Mouse (Mus musculus): ENCODE data around the gene Pde4d.

The Pde4d gene

DNA sequence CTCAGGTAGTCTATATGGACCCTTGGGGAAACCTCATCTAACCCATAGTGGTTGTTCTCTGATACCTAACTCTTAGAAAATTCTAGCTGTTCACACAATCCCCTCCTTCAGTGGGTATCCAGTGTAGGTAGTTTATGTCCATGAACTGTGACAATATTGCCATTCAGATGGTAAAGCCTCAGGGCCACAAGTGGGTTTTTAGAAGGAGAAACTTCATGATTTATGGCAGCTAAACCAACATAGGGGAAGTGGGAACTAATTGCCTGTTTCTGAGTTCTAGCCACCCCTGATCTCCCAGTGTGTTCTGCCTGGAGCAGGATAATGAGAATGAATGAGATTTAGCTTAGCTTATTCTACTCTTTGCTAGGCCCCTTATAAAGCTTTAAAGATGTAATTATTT is 43.1 kb downstream of the Pde4d start:
- no peak for DNase-seq

DNA sequence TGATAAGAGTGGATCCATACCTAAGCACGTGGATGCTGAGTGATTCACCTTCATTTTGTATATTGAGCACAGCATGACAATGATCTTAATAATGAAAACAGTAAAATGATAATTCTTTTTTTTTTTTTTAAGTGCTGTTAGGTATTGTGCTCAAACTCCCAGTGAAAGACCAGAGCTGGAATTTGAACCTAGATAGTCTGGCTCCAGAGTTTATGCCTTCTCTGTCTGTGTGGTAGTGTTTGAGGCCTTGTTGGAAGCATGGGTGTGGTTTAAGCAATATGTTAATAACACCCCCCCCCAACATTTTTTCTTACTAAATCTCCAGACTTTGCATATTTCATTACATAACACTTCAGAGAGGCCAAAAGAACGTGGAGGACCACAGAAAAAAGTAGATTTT is 44.6 kb downstream of the Pde4d start:
- DNase-seq, result no peak

DNA sequence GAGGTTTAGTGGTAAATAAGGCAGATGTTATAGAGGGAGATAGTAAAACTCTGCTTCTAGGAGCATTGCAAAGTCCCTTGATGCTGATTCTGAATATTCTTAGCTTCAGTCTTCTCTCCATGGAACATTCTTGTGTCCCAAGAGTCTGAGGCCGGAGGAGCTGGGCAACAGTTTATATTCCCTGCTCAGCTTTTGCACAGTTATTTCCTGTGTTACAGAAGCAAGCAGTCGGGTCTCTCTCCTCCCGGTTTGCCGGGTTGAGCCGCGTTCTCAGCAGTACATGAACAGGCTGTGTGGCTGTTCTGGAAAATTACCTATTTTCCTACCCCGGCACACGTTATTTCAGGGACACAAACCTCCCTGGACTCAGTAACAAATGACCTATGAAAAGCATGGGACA is 48.0 kb downstream of the Pde4d start:
- DNase-seq, result no peak

DNA sequence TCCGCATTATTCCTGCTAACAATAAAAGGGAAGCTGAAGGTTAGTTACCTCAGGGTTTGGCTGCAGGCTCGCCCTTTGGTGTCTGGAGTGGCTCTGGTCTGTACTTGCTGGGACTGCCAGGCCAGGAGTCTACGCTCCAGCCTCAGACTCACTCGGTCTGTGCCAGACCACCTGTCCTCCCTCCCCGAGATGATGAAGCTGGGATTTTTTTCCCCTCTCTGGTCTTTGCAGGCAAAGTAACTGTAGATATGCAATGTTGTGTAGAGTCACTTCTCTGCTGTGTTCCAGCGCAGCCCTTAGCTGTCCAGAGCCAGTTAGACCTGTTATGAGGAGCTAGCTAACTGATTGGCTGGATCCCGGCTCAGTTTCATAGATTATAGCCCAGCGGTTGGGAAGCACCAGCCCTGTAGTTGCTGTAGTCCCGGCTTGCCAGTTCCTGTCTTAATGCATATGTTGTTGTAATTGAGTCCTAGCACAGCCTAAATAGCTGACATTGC is 48.5 kb downstream of the Pde4d start:
- no peak for DNase-seq

DNA sequence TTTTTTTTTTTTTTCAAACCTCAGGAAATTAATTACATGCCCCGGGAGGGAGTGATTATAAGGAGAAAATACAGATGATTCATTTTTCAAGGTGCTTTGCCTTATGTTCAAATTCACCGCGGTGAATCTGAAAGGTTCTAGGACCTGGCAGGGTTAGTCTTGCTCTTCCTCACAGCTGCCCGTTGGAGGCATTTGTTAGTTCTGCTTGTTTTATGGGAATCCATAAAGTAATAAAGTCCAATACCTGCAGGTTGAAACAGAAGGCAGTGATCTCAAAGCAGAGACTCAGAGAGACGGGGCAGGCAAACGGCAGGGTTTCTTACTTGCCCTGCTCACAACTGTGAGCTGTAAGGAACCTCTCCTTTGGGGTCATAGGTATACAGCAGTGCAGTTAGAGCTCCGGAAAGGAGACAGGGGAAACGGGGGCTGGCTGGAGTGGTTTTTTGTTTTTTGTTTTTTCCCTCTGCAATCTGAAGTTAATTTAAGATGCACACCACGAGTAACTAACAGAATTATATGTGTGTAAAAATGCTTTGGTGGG is 49.1 kb downstream of the Pde4d start:
- DNase-seq, result no peak

DNA sequence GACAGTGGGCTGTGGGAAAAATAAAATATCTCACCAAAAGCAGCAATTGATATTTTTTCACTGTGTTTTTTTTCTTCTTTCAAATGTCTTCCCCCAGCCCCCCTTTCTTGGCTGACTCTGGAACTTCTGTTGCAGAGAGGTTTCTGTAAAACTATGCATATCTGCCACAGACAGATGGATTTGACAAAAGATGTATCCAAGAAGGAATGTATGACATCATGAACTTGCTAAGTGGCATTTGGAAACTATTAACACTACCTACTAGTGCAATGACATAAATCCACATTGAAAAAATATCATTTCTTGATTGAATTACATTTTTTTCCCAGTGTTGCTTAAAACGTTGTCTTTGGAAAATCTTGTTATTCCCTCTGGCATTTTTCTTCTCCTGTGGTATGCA is 51.6 kb downstream of the Pde4d start:
- DNase-seq, result no peak

DNA sequence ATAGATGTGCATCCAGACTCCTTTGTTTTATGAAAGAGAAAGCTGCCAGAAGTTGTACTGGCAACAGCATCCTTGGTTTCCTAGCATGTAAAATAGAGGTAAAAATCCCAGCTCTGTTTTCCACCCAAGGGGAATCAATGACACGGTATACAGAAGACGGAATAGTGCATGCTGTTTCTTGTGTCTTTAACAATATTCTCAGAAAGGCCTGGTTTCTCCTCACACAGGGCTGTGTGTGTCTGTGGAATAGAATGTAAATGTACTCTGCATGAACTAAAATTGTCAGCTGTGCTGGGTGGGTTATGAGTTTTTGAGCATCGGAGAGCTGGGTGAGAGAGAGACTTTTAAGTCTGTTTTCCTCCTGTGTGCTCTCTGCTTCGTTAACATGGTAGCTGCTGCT is 74.8 kb downstream of the Pde4d start:
- no peak for DNase-seq

DNA sequence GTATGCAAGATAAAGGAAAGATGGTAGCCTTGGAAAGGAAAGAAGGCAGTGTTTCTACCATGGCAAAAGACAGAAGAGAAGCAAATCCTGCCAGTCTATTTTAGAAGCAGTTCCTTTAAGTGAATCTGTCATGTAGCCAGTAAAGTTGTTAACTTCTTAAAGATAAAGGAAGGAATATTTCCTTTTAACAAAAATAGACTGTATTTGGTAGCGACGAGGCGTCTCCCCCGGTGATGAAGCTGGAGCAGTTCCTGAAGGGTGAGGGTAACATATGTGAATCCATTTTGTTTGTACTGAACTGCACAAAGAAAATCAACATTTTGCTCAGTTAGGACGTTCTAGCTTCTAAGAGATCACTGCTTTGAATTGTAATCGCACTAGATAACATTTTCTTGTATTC is 75.2 kb downstream of the Pde4d start:
- DNase-seq, result no peak

DNA sequence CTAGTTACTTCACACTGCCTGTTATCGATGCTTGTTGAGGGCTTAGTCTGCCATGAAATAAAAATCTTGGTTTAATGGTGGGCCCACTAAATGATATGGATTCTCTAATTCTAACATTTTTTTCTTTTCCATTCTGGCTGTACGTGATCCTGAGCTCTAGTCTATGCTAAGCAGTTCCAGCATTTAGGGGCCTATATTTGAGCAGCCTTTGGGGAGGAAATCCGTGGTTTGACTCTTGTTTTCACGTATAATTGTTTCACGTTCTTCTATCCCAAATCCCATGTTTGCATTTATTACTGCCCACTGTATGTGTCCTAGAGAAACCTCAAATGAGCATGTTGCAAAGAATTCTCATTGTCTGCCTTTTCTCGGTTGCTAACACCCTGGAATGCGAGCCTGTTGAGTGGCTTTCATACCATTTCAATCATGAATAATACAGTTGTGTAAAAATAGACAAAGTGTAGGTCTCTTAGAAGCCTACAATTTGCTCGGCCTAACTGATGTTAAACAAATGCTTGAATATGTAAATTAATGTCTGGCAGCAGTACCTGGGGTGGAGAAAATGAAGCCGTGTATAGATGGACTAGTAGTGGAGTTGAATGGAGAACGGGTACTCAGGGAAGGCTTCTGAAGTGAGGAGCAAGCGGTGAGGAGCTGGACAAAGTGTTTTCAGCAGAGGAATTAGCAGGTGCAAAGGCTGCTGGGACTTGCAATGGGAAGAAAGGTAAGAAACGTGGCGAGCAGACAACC is 76.7 kb downstream of the Pde4d start:
- DNase-seq, result no peak

DNA sequence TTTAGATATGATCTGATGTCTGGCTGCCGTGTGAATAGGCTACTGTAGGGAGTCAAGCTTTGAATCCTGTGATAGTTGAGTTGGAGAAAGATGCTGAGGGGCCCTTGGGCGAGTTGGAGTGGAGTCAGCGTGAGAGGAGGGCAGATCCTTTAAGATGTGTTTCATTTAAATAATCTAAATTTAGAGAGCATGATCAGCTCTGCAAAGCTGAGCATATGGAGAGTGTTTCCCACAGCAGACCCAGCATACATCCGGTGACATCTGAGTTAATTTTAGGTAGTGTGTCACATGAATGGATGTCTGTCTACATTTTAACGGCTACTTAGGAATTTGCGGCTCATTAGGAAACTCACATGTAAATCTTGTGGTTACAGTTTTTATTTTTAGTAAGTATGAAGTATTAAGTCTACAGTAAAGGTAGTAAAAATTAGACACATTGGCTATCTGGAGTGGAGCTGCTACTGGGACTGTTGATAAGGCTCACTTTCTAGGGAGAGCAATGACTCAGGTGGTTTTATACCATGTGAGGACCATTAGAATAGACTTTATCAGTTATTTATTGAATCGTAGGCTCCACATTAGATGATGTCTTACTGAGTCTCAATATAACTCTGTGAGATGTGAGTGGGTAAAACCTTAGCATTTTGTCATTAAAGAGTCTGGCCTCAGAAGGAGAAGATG is 77.5 kb downstream of the Pde4d start:
- no peak for DNase-seq

DNA sequence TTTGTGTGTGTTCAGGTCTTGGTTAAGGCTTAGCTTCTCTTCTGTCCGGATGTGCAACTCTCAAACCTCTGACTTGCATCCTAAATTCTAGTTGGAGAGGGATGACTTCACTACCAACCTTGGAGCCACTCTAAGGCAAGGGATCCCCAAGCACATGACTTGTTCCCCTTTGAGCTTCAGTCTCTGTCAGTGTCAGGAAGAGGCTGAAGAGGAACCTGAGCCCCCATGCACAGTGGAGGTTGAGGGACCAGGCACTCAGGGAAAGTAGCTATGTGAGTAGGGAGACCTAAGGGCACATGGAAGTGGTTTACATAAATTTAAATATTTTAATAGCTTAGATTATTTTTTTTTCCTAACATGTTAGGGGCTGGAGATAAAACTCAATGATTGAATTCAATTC is 78.6 kb downstream of the Pde4d start:
- no peak for DNase-seq

DNA sequence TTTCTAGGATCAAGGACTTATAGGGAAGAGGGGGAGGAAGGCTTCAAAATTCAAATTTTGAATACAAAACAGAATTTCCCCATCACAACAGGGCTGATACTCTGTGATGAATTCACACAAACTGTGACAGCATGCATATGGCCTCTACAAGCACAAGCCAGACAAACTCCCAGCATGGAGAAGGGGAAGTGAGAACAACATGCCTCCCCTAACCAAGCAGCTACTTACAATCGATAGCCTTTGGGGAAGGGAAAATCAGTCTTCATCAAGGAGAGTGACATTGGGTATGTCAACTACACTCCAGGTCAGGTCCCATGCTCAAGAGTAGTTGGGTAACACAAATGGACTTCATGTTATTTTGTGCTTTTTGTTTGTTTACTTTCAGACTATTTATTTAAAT is 83.1 kb downstream of the Pde4d start:
- DNase-seq, result no peak

DNA sequence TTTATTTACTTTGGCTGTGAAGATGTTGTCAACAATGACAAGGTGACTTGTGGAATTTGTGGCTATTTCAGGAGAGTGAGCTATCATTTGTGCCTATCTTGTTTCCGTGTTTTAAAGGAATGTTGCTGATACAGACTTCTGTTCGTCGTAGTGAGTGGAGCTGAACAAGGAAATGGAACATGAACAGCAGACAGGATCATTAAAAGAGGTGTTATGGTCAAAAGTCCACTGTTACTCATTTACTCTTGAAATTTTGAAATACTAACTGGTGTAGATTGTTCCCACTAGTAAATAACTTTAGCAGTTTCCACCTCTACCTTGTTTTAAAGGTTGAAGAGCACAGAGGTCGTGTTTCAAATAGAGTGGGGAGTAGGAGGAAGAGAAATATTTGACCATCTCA is 86.7 kb downstream of the Pde4d start:
- DNase-seq, result no peak

DNA sequence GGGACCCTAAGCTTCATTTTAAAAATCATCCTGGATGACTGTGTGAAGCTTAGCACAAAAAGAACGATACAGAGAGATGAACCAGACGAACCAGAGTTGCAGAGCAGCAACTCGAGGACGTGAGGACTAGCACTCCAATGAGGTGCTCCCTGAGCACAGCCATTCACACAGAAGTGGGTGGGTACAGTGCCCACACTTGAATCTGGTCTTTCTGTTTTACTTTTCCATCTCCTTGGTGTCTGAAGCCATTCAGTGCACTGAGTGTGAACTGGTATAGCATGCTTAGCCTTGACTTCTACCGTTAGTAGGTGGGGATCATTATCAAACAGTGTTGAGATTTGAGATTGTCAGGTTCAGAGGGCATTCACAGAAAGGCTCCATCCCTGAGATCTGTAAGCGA is 87.2 kb downstream of the Pde4d start:
- no peak for DNase-seq

DNA sequence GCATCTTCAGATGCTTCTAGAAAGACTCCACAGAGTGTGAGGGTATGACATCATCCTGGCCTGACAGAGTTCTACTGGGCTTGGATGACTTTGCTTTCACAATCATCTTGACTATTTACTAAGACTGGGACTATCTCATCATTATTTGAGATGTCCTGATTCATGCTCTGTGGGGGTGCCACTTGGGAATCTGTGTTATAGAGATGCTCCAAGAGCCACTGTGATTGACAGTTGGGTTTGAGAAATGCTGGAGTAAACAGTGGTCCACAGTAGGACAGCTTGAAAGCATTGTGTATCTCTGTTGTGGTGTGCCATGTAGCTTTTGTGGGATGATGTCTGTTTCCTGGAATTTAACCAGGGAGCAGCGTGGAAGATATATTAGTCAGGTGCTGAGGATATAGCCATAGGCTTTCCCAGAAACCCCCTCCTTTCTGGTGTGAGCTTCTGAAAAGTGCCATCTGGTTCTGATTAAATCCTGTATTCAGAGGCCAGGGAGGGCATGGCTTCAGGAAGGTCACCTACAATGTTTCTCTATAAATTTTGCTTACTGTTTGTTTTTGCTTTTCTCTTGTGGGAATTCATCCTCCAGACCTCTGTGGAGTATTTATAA is 89.1 kb downstream of the Pde4d start:
- no peak for DNase-seq

DNA sequence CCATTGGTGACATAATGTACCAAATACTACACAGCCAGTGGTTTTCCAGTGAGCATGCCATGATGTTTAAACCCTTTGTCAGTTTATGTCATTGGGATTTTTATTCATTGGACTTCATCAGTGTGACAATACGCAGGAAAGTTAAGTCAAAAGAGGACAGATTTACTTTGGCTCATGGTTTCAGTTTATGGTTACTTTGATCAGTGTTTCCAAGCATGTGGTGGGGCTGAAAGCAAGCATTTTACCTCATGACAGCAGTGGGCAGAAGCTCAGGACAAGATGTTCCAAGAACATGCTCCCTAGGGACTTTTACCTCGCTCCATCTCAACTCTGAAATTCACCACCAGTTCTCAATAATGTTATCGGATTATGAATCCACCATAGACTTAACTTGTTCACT is 91.7 kb downstream of the Pde4d start:
- DNase-seq, result no peak

DNA sequence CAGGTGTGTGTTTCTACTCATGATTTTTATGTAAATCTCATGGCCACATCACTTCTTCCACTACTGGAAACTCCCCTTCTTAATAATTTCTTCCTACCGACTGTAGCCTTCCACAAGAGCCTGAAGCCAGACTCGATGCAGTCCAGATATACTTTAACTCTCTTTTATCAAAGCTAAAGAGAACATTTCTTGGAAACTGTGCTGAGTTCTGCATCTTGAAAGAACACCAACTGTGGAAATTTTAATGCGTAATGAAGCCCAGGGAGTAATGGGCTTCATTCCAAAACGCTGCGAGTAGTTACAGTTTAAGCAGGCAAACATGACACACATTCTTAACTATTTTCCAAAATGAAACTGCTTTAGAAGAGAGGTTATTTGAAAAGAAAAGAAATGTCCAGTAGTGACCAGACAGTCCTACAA is 92.6 kb downstream of the Pde4d start:
- DNase-seq, result no peak

DNA sequence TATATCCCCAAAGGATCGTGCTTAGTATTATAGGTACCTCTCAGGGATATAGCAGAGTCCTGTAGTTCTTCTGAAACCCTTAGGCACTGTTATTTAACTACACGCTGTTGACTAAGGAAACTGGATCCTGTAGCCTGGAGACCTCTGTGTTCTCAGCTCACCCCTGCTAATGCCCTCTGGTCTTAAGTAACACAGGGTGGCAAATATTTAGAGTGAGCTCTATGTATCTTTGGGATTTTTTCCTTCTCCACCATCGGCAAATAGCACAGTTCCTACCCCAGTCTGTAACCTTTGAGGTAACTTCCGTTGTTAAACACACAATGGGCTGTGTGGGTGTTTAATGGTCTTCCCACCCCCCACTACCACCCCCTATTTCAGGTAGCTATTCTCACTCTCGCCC is 102.5 kb downstream of the Pde4d start:
- DNase-seq, result no peak

DNA sequence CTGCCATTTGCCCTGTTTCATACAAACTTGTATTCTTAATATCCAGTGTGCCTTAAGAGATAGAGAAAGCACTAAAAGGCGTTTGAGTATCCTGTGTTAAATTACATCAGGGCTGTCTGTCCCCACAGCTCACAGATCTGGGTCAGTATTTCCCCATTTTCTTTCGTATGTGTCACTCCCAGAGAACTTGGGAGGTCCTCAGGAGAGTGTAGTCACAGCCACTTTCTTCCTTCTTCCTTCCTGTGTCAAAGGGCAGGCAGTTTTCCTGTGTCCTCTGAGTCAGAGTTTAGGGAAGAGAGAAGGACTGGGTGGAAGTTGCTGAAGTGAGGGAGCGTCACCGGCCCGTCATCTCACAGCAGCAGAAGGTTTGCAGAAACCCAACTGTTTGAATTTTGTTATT is 103.2 kb downstream of the Pde4d start:
- DNase-seq, result no peak

DNA sequence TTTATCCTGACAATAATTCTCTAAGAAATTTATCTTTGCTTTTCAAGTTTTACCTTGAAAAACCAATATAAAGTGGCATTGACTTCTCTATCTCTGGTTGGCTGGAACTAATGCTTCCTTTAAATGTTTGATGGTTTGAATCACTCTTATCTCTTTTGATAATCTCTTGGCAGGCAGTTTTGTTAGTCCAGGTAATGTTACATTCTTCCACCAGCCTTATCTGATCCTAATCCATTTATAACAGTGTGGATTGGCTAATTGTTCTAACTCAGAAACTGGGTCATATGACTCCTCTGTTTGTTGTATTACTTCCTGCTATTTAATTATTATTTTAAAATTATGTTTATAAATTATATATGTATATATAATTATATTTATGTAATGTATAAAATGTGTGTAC is 105.2 kb downstream of the Pde4d start:
- no peak for DNase-seq

DNA sequence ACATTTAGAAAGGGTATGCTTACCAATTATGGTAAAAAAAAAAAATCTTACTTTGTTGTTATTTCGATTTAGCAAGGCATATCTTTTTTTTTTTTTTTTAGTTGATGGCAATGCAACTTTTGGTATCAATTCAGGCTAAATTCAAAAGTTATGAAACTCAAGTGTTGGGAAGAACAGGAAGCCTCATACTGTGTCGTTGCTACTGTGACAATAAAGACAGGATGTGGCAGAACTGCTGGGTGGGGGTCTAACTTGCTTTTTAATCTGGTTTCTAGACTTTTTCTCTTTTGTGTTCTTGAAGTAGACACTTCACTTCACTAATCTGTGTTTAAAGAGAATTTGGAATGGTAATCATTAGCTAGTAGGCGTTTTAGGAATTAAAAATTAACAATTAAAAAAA is 147.2 kb downstream of the Pde4d start:
- DNase-seq, result no peak

DNA sequence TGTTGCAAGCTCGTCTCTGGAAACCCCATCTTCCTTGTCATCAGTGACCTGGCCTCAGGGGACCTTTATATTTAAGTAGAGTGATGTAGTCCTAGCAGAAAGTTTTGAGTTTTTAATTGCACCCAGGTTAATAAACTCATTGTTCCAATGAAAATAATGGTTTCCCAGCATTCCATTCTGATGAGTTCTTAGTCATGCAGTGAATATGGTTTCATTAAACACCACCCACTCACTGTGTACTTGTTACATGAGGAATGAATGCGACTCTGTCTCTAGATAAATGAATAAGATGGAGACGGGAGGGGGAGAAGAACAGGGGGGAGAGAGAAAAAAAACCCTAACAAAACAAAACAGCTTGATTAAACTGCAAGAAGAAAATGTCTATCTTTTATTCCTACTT is 148.9 kb downstream of the Pde4d start:
- DNase-seq, result no peak

DNA sequence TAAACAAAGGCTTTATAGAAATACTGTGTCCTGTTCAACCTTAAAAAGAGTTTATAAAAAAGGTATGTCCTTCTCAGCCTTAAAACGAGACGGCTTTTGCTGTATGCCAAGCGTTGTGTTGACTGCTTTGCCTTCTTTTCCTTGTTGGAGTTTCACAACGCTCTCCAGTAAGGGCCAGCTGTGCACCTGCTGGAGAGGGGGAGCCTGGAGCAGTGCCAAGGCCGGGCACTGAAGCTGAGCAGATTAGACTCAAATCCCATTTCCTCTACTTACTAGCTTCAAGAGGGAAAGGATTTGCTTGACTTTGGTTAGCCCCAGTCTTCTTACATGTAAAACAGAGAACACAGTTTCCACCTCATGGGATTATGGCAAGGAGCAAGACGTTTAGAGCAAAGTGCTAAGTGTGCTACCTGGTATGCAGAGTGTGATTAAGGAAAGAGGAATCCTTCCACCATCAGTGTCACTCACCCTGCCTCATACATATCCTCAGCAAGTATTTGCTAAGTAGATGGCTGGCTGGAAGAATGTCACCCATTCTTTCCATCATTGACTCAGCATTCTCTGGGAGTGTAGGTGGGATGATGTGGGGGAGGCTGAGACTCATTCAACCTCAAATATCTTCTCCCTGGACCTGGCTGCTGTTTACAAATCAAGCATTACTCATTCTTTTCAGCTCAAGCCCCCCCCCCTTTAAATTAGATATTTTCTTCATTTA is 149.6 kb downstream of the Pde4d start:
- DNase-seq, result no peak
